Mouse (Mus musculus): ENCODE measurements around the gene Rapgef3.

DNA sequence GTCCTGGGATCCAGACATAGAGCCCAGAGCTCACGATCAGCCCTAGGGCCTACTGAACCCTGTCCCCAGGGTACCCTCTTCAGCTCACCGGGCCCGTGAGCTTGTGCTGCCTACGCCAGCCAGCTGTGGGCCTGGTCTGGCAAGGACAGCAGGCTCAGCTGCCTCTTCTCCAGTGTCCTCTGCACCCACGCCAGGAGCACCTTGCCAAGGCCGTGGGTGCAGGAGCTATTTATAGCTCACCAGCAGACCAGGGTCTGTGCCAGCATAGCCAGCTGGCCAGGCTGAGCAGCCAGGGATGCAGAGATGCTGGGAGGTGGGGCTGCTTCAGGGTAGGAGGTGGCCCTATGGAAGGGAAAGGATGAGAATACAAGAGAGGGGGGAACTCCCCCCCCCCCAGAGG lies 44.4 kb upstream of the Rapgef3 start:
- TF ChIP-seq POLR2A (IDR thresholded peaks at IDR 0.05; ENCODE audit: extremely low read depth, insufficient read depth, low read length) (no peak), CTCF (IDR thresholded peaks at IDR 0.05; ENCODE audit: extremely low read depth, insufficient read depth, low read length) (no peak)
